Mouse (Mus musculus) gastrocnemius, postnatal 14 days (tissue): Measurements from ENCODE around the gene Il2. TPM values are rescaled to one million over a fixed set of nuclear protein-coding genes. Genes with fewer than 3 reads are reported as not detected.

Experiments used
- DNase-seq: peaks from one replicate; pipeline ENCODE4 v3.0.0; 2021; ENCODE audit warnings: mixed read lengths
- intact Hi-C: fragments of 180-260 bp; cut with DNase I; formaldehyde crosslinking; loops from one replicate; pipeline ENCODE4 v1.15.1; 2025; ENCODE audit warnings: low total_unique reads
- total RNA-seq, 2 experiments: library from RNA; stranded (reverse); gene quantifications; 2 replicates each; pipeline ENCODE4 v1.2.3; 2021

Gene Il2
- total RNA-seq, 2 experiments from 2014 or later = not detected

- intact Hi-C loops = no loop called here
Measured at GRCm38 (mm10) chr3:37084860-37085259, 40.9 kb downstream of the Il2 start.

DNA sequence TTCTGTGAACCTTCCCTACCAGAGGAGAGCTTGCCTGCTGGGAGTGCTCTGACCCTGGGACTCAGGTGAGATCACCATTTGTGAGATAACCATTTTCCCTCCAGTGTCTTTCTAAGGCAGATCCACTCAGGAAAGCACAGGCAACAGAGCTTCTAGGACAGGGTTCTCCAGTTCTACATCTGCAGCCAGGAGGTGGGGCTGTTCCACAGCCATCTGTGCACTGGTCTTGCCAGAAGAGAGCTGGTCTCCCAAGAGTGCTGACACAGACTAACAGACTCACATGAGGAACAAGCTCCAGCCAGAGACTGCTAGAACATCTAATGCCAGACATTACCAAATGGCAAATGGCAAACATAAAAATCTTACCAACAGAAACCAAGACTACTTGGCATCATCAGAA lies 52.5 kb downstream of the Il2 start:
- intact Hi-C loops = no loop called here
- peak; percentile 66 for DNase-seq

More at GRCm38 (mm10) chr3:37084860-37085259, 40.9 kb downstream of the Il2 start:
- DNase-seq = no peak

Other genes with a start within 250 kb of the Il2 start
- gene Adad1, start 62.4 kb downstream of the Il2 start, total RNA-seq = not detected
- not detected for gene Il21, start 106.7 kb upstream of the Il2 start, total RNA-seq
- under 1 TPM; 0.53 to 0.78 TPM for gene Bbs12, start 186.6 kb upstream of the Il2 start, total RNA-seq
- gene Cetn4, start 186.7 kb upstream of the Il2 start, total RNA-seq = under 1 TPM; 0.29 to 0.57 TPM
- 10 to 100 TPM in 1 of 2 experiments, 1 to 10 TPM in 1; 8.1 to 10.9 TPM for gene Fgf2, start 222.4 kb upstream of the Il2 start, total RNA-seq